Mouse (Mus musculus) myocyte (in vitro differentiated cells): ENCODE results near the gene Pkd2.

Experiments used
- E2F4 ChIP-seq: IDR thresholded peaks from one replicate; pipeline ENCODE4 v1.6.1; 2011; ENCODE audit warnings: mild to moderate bottlenecking, control low read depth, moderate library complexity; ENCODE audit not compliant: insufficient read depth
- POLR2A ChIP-seq: IDR thresholded peaks from one replicate; pipeline ENCODE4 v1.6.1; 2011; ENCODE audit warnings: low read depth, mild to moderate bottlenecking, control low read depth, moderate library complexity; ENCODE audit not compliant: insufficient read length
- POLR2AphosphoS2 ChIP-seq: IDR thresholded peaks from one replicate; pipeline ENCODE4 v1.6.1; 2011; ENCODE audit warnings: low read depth, control low read depth; ENCODE audit not compliant: insufficient read length

DNA sequence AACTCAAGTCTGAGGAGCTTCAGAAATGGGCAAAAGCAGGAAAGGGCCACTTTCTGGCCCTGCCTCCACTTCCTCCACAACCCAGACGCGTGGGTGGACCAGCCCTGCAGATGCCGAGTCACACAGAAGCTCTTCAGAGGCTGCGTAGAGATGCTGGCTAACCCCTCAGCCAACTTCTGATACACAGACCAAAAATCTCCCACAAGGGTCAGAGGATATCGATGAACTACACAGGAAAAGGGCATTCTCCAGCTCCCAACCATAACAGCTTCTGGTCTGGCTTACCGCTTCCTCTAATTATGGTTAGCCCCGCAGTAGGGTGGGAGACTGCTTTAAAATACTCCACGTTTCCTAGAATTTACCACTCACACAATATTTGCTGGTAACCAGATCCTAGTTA, 33.3 kb upstream of the Pkd2 start:
- TF ChIP-seq E2F4 (no peak), POLR2A (no peak), POLR2AphosphoS2 (no peak)
